Mouse (Mus musculus) limb, embryonic 14.5 days (tissue): ENCODE measurements around the gene Nthl1. TPM values are rescaled to one million over a fixed set of nuclear protein-coding genes. Genes with fewer than 3 reads are reported as not detected.

ENCODE experiments used
- ATAC-seq: fragments of 200-750 bp; cut with Nextera tagmentation; 2 replicates; pipeline ENCODE4 v1.8.0; 2017; ENCODE audit warnings: low read depth, moderate number of reproducible peaks, moderate TSS enrichment; ENCODE audit not compliant: low FRiP score
- DNase-seq: peaks from one replicate; pipeline ENCODE4 v3.0.0-alpha.2; 2015; ENCODE audit warnings: low spot score
- H3K27ac ChIP-seq: fragments of 300-500 bp; sonication (generic); replicated peaks from 2 replicates; pipeline ENCODE4 v1.5.1; 2014; ENCODE audit warnings: low read depth, mild to moderate bottlenecking, low read length, moderate library complexity, mixed read lengths
- H3K27me3 ChIP-seq: fragments of 300-500 bp; sonication (generic); 2 replicates; pipeline ENCODE4 v1.6.1; 2014; ENCODE audit warnings: low read length, mixed read lengths; ENCODE audit not compliant: control insufficient read depth, insufficient read depth
- H3K36me3 ChIP-seq: fragments of 300-500 bp; sonication (generic); 2 replicates; pipeline ENCODE4 v1.6.1; 2014; ENCODE audit warnings: mild to moderate bottlenecking, low read length, moderate library complexity, mixed read lengths; ENCODE audit not compliant: control insufficient read depth, insufficient read depth
- H3K4me1 ChIP-seq: fragments of 300-500 bp; sonication (generic); 2 replicates; pipeline ENCODE4 v1.6.1; 2014; ENCODE audit warnings: antibody characterized with exemption, low read length, mixed read lengths; ENCODE audit not compliant: control insufficient read depth, insufficient read depth
- H3K4me2 ChIP-seq: fragments of 300-500 bp; sonication (generic); replicated peaks from 2 replicates; pipeline ENCODE4 v1.6.1; 2014; ENCODE audit warnings: low read depth, mild to moderate bottlenecking, low read length, moderate library complexity; ENCODE audit not compliant: severe bottlenecking
- H3K4me3 ChIP-seq: fragments of 300-500 bp; sonication (generic); replicated peaks from 2 replicates; pipeline ENCODE4 v1.5.1; 2014; ENCODE audit warnings: low read length
- H3K9ac ChIP-seq: fragments of 300-500 bp; sonication (generic); 2 replicates; pipeline ENCODE4 v1.6.1; 2014; ENCODE audit warnings: mild to moderate bottlenecking, low read depth, low read length, moderate library complexity; ENCODE audit not compliant: severe bottlenecking
- H3K9me3 ChIP-seq: fragments of 300-500 bp; sonication (generic); 2 replicates; pipeline ENCODE4 v1.6.1; 2016; ENCODE audit warnings: low read length; ENCODE audit not compliant: control insufficient read depth
- POLR2A ChIP-seq: fragments of 200-500 bp; IDR thresholded peaks from 2 replicates; pipeline ENCODE4 v1.8.0; 2012; ENCODE audit warnings: inconsistent platforms, mild to moderate bottlenecking, moderate library complexity, borderline replicate concordance; ENCODE audit not compliant: insufficient read depth, insufficient read length; ENCODE audit errors: extremely low read depth
- WGBS: fragments of 180-500 bp; shearing (Covaris S2); extraction: QIAGEN DNeasy Blood & Tissue Kit; methylation state at CpG from one replicate; pipeline ENCODE4 v1.1.7; 2014; 5-methylcytosine and 5-hydroxymethylcytosine counted together
- polyA plus RNA-seq, 2 experiments: library from polyadenylated mRNA; depleted of rRNA in 1 of 2; stranded (reverse) in 1 of 2; unstranded in 1 of 2; fragments of >200 nt; fragmentation: Nextera tagmentation in 1 of 2; extraction: Ambion mirVana in 1 of 2; gene quantifications; 2 replicates each; pipeline versions ENCODE4 v1.2.1 to v1.2.3; 2012 to 2014

Nthl1 gene
- polyA plus RNA-seq, 2 experiments, result 17.8 to 30.0 TPM

DNA sequence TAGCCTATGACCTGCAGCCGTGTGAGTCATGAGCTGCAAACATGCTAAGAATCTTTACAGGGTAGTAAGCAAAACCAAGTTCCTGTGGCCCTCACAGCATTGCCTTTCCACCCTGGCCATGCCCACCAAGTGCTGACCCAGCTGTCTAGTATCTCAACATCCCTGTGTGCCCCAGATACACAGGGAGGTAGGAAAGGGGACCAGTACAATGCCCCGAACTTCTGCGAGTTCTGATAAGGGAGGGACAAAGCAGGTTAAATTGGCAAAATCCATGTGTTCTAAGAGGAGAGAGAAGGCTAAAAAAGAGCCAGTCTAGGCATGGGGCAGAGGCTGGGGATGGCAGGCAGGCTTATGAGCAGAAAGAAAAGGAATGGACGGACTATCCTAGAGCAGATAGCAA is 24.1 kb upstream of the Nthl1 start:
- H3K27ac ChIP-seq, result no peak overlapping the region
- no peak overlapping the region for H3K9ac ChIP-seq
- no peaks in the 10 kb centered on the region for H3K9me3 ChIP-seq
- H3K36me3 ChIP-seq, result peaks cover 71% of the 10 kb centered on the region
- 93% methylated on average over 4 of the region's 4 CpGs for WGBS
- no peak overlapping the region for H3K4me3 ChIP-seq
- no peaks in the 10 kb centered on the region for H3K4me1 ChIP-seq
- no peak for ATAC-seq
- no peak for DNase-seq
- TF ChIP-seq POLR2A, result no peak
- H3K4me2 ChIP-seq, result no peak overlapping the region
- no peaks in the 10 kb centered on the region for H3K27me3 ChIP-seq

DNA sequence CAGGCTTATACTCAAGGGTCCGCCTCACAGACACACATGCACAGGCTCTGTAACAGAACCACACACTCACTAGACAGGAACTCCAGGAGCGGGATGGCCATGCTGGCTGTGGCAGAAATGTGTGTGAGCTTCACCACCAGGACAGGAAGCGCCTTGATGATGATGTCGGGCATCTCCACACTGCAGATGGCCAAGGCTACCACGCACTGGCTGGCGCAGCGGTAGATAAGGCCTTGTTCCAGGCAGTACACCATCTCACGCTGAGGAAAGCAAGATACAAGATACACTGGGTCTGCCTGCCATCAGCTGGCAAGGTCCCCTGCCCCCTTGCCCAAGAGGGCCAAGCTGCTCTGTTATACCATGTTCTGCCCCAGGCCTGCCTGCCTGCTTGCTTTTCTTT is 23.6 kb upstream of the Nthl1 start:
- H3K27me3 ChIP-seq, result no peaks in the 10 kb centered on the region
- H3K4me3 ChIP-seq, result no peak overlapping the region
- DNase-seq (no peak), ATAC-seq (no peak)
- no peak overlapping the region for H3K27ac ChIP-seq
- no peak for TF ChIP-seq POLR2A
- no peak overlapping the region for H3K9ac ChIP-seq
- no peaks in the 10 kb centered on the region for H3K9me3 ChIP-seq
- no peak overlapping the region for H3K4me2 ChIP-seq
- 91% methylated on average over 8 of the region's 8 CpGs for WGBS
- peaks cover 71% of the 10 kb centered on the region for H3K36me3 ChIP-seq
- H3K4me1 ChIP-seq, result no peaks in the 10 kb centered on the region

DNA sequence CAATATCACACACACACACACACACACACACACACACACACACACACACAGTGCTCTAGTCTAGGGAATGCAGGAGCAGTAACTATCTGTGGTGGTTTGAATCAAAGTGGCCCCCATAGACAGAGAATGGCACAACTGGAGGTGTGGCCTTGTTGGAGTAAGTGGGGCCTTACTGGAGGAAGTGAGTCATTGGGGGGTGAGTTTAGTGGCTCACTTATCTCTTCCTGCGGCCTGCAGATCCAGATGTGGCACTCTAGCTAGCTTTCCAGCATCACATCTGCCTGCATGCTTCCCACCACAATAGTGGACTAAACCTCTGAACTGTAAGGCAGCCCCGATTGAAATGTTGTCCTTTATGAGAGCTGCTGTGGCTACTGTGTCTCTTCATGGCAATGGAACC is 21.8 kb upstream of the Nthl1 start:
- DNase-seq, result no peak
- no peak overlapping the region for H3K4me2 ChIP-seq
- no peaks in the 10 kb centered on the region for H3K4me1 ChIP-seq
- H3K27ac ChIP-seq, result no peak overlapping the region
- no peak for ATAC-seq
- H3K9ac ChIP-seq, result no peak overlapping the region
- no peak overlapping the region for H3K4me3 ChIP-seq
- no peak for TF ChIP-seq POLR2A
- WGBS, result 83% methylated on average over 2 of the region's 2 CpGs
- H3K27me3 ChIP-seq, result no peaks in the 10 kb centered on the region
- H3K9me3 ChIP-seq, result no peaks in the 10 kb centered on the region
- H3K36me3 ChIP-seq, result peaks cover 71% of the 10 kb centered on the region

DNA sequence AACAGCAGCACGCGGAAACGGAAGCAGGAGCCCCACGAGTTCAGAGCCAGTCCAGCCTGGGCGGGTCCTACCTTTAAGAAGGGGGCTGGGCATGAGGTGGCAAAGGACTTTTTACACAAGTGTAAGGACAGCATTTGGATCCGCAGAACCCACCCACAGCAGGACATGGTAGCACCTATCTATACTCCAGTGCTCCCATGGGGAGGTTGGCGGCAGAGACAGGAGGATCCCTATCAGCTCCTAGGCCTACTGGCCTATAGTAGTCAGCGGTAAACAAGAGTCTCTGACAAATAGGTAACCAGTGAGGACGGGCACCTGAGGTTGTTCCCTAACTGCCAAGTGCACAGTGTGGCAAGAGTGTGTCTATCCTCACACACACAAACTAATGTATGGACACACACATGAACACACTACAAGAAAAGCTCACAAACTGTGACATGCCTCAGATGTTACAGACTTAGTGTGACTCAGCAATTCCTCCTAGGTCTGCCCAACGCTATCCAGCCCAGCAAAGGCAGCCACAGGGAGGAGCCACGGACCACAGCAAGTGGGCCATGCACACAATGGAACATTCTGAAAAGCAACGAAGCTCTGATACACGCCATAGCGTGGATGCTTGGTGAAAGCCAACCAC is 14.8 kb upstream of the Nthl1 start:
- 85% methylated on average over 14 of the region's 14 CpGs for WGBS
- Histone ChIP-seq H3K36me3 (peaks cover 90% of the 10 kb centered on the region), H3K4me3 (no peak overlapping the region), H3K4me2 (no peak overlapping the region), H3K4me1 (no peaks in the 10 kb centered on the region), H3K9ac (no peak overlapping the region), H3K27me3 (no peaks in the 10 kb centered on the region), H3K27ac (no peak overlapping the region), H3K9me3 (no peaks in the 10 kb centered on the region)
- ATAC-seq, result no peak
- TF ChIP-seq POLR2A, result no peak
- DNase-seq, result no peak

DNA sequence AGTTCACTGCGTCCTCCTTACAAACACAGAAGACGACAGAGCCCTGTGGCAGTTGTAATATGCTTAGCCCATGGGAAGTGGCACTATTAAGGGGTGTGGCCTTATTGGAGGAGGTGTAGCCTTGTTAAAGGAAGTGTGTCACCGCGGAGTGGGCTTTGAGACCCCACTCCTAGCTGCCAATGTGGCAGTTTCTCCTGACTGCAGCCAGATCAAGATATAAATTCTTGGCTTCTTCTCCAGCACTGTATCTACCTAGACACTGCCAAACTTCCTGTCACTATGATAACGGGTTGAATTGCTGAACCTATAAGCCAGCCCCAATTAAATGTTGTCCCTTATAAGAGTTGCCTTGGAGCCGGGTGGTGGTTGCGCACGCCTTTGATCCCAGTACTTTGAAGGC is 7.0 kb upstream of the Nthl1 start:
- H3K4me2 ChIP-seq, result no peak overlapping the region
- H3K27ac ChIP-seq, result no peak overlapping the region
- peaks cover 97% of the 10 kb centered on the region for H3K36me3 ChIP-seq
- H3K27me3 ChIP-seq, result no peaks in the 10 kb centered on the region
- no peaks in the 10 kb centered on the region for H3K4me1 ChIP-seq
- 92% methylated on average over 8 of the region's 8 CpGs for WGBS
- DNase-seq, result no peak
- H3K4me3 ChIP-seq, result no peak overlapping the region
- H3K9ac ChIP-seq, result no peak overlapping the region
- H3K9me3 ChIP-seq, result no peaks in the 10 kb centered on the region
- no peak for ATAC-seq
- TF ChIP-seq POLR2A, result no peak

DNA sequence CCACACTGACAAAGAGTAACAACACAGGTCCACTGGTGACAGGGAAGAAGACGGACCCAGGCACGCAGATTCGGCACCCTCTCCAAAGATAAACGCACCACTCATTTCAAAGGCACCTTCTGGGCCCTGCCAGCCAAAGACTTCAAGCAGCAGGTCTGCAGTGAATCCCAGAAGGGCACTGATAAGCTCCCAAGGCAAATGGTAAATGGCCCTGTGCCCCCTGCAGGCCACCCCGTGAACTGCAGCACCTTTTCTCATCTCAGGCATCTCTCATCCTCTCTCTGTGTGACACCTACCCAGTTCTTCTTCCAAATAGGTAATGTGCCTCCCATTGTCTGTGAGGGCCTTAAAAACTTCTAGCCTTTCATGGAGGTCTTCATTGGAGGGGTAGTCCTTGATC is 3.8 kb upstream of the Nthl1 start:
- peaks cover 13% of the 10 kb centered on the region for H3K4me1 ChIP-seq
- H3K4me3 ChIP-seq, result no peak overlapping the region
- H3K27me3 ChIP-seq, result no peaks in the 10 kb centered on the region
- H3K4me2 ChIP-seq, result no peak overlapping the region
- WGBS, result 36% methylated on average over 5 of the region's 5 CpGs
- DNase-seq (peak; percentile 60), ATAC-seq (no peak)
- H3K27ac ChIP-seq, result no peak overlapping the region
- TF ChIP-seq POLR2A, result no peak
- peaks cover 75% of the 10 kb centered on the region for H3K36me3 ChIP-seq
- H3K9ac ChIP-seq, result no peak overlapping the region
- H3K9me3 ChIP-seq, result no peaks in the 10 kb centered on the region
